Mouse (Mus musculus): Measurements from ENCODE around the gene Ablim1. TPM values are rescaled to one million over a fixed set of nuclear protein-coding genes. Genes with fewer than 3 reads are reported as not detected.

Gene Ablim1
- polyA plus RNA-seq, 1 experiment from 2014 or later: 37.9 TPM

- Histone ChIP-seq H3K27me3 (0 out of 2 replicates have a peak, but pooled peaks cover 3% of the 10 kb centered on the region), H3K4me1 (replicated peaks) (no peaks in the 10 kb centered on the region), H3K4me2 (no peak overlapping the region), H3K4me3 (no peak overlapping the region), H3K27ac (no peak overlapping the region), H3K36me3 (0 out of 2 replicates have a peak, but pooled peaks cover 8% of the 10 kb centered on the region), H3K9me3 (no peaks in the 10 kb centered on the region), H3K9ac (no peak overlapping the region)
- no peak for ATAC-seq (ENCODE audit: low FRiP score)
- 81% methylated on average over 2 of the region's 2 CpGs for WGBS
Observed at GRCm38 (mm10) chr19:57169485-57169884, 145.2 kb downstream of the Ablim1 start.

GRCm38 (mm10) chr19:57167721-57168120 lies 147.0 kb downstream of the Ablim1 start:
- Histone ChIP-seq H3K27ac (no peak overlapping the region), H3K4me3 (no peak overlapping the region), H3K27me3 (0 out of 2 replicates have a peak, but pooled peaks cover 5% of the 10 kb centered on the region), H3K4me1 (replicated peaks) (no peaks in the 10 kb centered on the region), H3K36me3 (0 out of 2 replicates have a peak, but pooled peaks cover 7% of the 10 kb centered on the region), H3K4me2 (no peak overlapping the region), H3K9ac (no peak overlapping the region), H3K9me3 (no peaks in the 10 kb centered on the region)
- no peak for ATAC-seq (ENCODE audit: low FRiP score)
- WGBS: 87% methylated on average over 5 of the region's 5 CpGs

- Histone ChIP-seq H3K9me3 (no peaks in the 10 kb centered on the region), H3K4me1 (replicated peaks) (no peaks in the 10 kb centered on the region), H3K9ac (no peak overlapping the region), H3K4me3 (no peak overlapping the region), H3K27ac (no peak overlapping the region), H3K36me3 (no peaks in the 10 kb centered on the region), H3K27me3 (0 out of 2 replicates have a peak, but pooled peaks cover 5% of the 10 kb centered on the region), H3K4me2 (no peak overlapping the region)
- no peak for ATAC-seq (ENCODE audit: low FRiP score)
- 89% methylated on average over 2 of the region's 2 CpGs for WGBS
Observed at GRCm38 (mm10) chr19:57164882-57165281, 149.8 kb downstream of the Ablim1 start.

GRCm38 (mm10) chr19:57163315-57163714 lies 151.4 kb downstream of the Ablim1 start:
- H3K4me1 ChIP-seq (replicated peaks): no peaks in the 10 kb centered on the region
- H3K27me3 ChIP-seq: 0 out of 2 replicates have a peak, but pooled peaks cover 5% of the 10 kb centered on the region
- no peak overlapping the region for H3K4me3 ChIP-seq
- H3K4me2 ChIP-seq: no peak overlapping the region
- ATAC-seq (ENCODE audit: low FRiP score): no peak
- 90% methylated on average over 13 of the region's 13 CpGs for WGBS
- no peak overlapping the region for H3K9ac ChIP-seq
- H3K27ac ChIP-seq: no peak overlapping the region
- H3K36me3 ChIP-seq: no peaks in the 10 kb centered on the region
- H3K9me3 ChIP-seq: no peaks in the 10 kb centered on the region

GRCm38 (mm10) chr19:57161978-57162727 lies 152.6 kb downstream of the Ablim1 start:
- Histone ChIP-seq H3K27me3 (0 out of 2 replicates have a peak, but pooled peaks cover 5% of the 10 kb centered on the region), H3K9ac (no peak overlapping the region), H3K36me3 (no peaks in the 10 kb centered on the region), H3K4me3 (no peak overlapping the region), H3K4me2 (no peak overlapping the region), H3K4me1 (replicated peaks) (no peaks in the 10 kb centered on the region), H3K9me3 (no peaks in the 10 kb centered on the region), H3K27ac (no peak overlapping the region)
- ATAC-seq (ENCODE audit: low FRiP score): no peak
- 81% methylated on average over 11 of the region's 11 CpGs for WGBS

GRCm38 (mm10) chr19:57161010-57161660 lies 153.6 kb downstream of the Ablim1 start:
- Histone ChIP-seq H3K4me1 (replicated peaks) (no peaks in the 10 kb centered on the region), H3K4me2 (no peak overlapping the region), H3K27me3 (0 out of 2 replicates have a peak, but pooled peaks cover 5% of the 10 kb centered on the region), H3K9me3 (no peaks in the 10 kb centered on the region), H3K4me3 (no peak overlapping the region), H3K27ac (no peak overlapping the region), H3K36me3 (no peaks in the 10 kb centered on the region), H3K9ac (no peak overlapping the region)
- 72% methylated on average over 7 of the region's 7 CpGs for WGBS
- no peak for ATAC-seq (ENCODE audit: low FRiP score)

GRCm38 (mm10) chr19:57157731-57158343 lies 156.9 kb downstream of the Ablim1 start:
- 83% methylated on average over 20 of the region's 20 CpGs for WGBS
- Histone ChIP-seq H3K9me3 (no peaks in the 10 kb centered on the region), H3K4me1 (replicated peaks) (peaks cover 10% of the 10 kb centered on the region; the same call in 1 of the 2 replicates), H3K27me3 (0 out of 2 replicates have a peak, but pooled peaks cover 4% of the 10 kb centered on the region), H3K27ac (no peak overlapping the region), H3K9ac (no peak overlapping the region), H3K4me3 (no peak overlapping the region), H3K36me3 (no peaks in the 10 kb centered on the region), H3K4me2 (no peak overlapping the region)
- ATAC-seq (ENCODE audit: low FRiP score): no peak

- no peak overlapping the region for H3K27ac ChIP-seq
- 81% methylated on average over 14 of the region's 14 CpGs for WGBS
Observed at GRCm38 (mm10) chr19:57155121-57155884, 159.4 kb downstream of the Ablim1 start.

GRCm38 (mm10) chr19:57152357-57152756 lies 162.4 kb downstream of the Ablim1 start:
- no peaks in the 10 kb centered on the region for H3K36me3 ChIP-seq
- ATAC-seq (ENCODE audit: low FRiP score): peak; percentile 71
- H3K9me3 ChIP-seq: no peaks in the 10 kb centered on the region
- no peak overlapping the region for H3K4me2 ChIP-seq
- WGBS: 35% methylated on average over 9 of the region's 9 CpGs
- H3K27me3 ChIP-seq: 0 out of 2 replicates have a peak, but pooled peaks cover 4% of the 10 kb centered on the region
- H3K27ac ChIP-seq: peak overlapping the region; percentile 10; the same call in 1 of the 2 replicates
- no peak overlapping the region for H3K4me3 ChIP-seq
- H3K4me1 ChIP-seq (replicated peaks): peaks cover 14% of the 10 kb centered on the region
- H3K9ac ChIP-seq: no peak overlapping the region

More at GRCm38 (mm10) chr19:57155121-57155884, 159.4 kb downstream of the Ablim1 start:
- Histone ChIP-seq H3K36me3 (no peaks in the 10 kb centered on the region), H3K4me3 (no peak overlapping the region), H3K4me1 (replicated peaks) (peaks cover 14% of the 10 kb centered on the region), H3K4me2 (no peak overlapping the region), H3K9ac (no peak overlapping the region), H3K9me3 (no peaks in the 10 kb centered on the region), H3K27me3 (0 out of 2 replicates have a peak, but pooled peaks cover 4% of the 10 kb centered on the region)
- ATAC-seq (ENCODE audit: low FRiP score): no peak

- no peak for ATAC-seq (ENCODE audit: low FRiP score)
- no peaks in the 10 kb centered on the region for H3K9me3 ChIP-seq
Observed at GRCm38 (mm10) chr19:57151504-57151903, 163.2 kb downstream of the Ablim1 start.

GRCm38 (mm10) chr19:57150275-57150674 lies 164.4 kb downstream of the Ablim1 start:
- Histone ChIP-seq H3K9ac (no peak overlapping the region), H3K4me3 (no peak overlapping the region), H3K4me2 (no peak overlapping the region), H3K9me3 (no peaks in the 10 kb centered on the region), H3K27me3 (0 out of 2 replicates have a peak, but pooled peaks cover 4% of the 10 kb centered on the region), H3K4me1 (replicated peaks) (peaks cover 8% of the 10 kb centered on the region), H3K36me3 (no peaks in the 10 kb centered on the region; the same call in 1 of the 2 replicates), H3K27ac (no peak overlapping the region)
- ATAC-seq (ENCODE audit: low FRiP score): no peak
- WGBS: 55% methylated on average over 1 of the region's 1 CpGs

More at GRCm38 (mm10) chr19:57151504-57151903, 163.2 kb downstream of the Ablim1 start:
- Histone ChIP-seq H3K9ac (no peak overlapping the region), H3K4me2 (no peak overlapping the region), H3K36me3 (no peaks in the 10 kb centered on the region), H3K27ac (no peak overlapping the region), H3K4me3 (no peak overlapping the region), H3K4me1 (replicated peaks) (peaks cover 14% of the 10 kb centered on the region), H3K27me3 (0 out of 2 replicates have a peak, but pooled peaks cover 4% of the 10 kb centered on the region)
- 89% methylated on average over 9 of the region's 9 CpGs for WGBS

Data from hindbrain, embryonic 13.5 days (tissue).